Mouse (Mus musculus): ENCODE data around the gene Zfhx3.

DNA sequence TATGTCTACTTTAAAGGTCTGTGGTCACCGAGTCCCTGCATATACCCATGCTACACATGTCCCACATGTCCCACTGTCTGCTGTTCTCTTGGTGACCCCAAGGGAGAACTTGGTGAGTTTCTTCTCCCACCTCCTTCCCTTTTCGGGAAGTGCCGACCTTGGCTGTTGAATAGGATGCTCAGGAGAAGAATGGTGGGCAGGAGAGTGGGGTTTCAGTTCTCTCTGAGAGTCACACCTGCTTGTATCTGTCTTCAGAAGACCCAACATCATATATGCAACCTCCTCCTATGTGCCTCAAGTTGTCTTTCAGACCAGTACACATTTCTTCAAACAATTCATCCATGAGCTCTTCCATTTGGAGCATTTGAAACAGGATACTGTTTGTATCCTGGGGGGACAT, 88.7 kb downstream of the Zfhx3 start:
- TF ChIP-seq CTCF (IDR thresholded peaks at IDR 0.05; ENCODE audit: low read depth, low read length) (no peak), POLR2A (IDR thresholded peaks at IDR 0.05; ENCODE audit: borderline replicate concordance, low read depth, low read length) (no peak)
